Mouse (Mus musculus) spleen, postnatal 4 days (tissue): Measurements from ENCODE around the gene Acap3.
A peak's percentile ranks its signal among the peaks of the same experiment; 100 is the strongest.

Experiments
- DNase-seq, 2 experiments: peaks; one replicate each; pipeline ENCODE4 v3.0.0; 2022; ENCODE audit warnings: low spot score in 2 of 2

Gene Acap3

GRCm38 (mm10) chr4:155891551-155892001 lies at the start of gene Acap3, which contains the start of gene Pusl1:
TSS of gene Acap3 (plus strand) at chr4:155891822.
TSS of gene Pusl1 (minus strand) at chr4:155891781.
- peak; percentile 98 to 100 for DNase-seq

- DNase-seq, result no peak
These were observed 48.4 kb upstream of the Acap3 start for GRCm38 (mm10) chr4:155843231-155843630.

- DNase-seq, result peak; percentile 97 to 100
These were observed 44.6 kb upstream of the Acap3 start, which contains the start of gene Dvl1 for GRCm38 (mm10) chr4:155846871-155847578. TSS of gene Dvl1 (plus strand) at chr4:155847402.

- peak; percentile 46 to 81 for DNase-seq
These were observed 43.9 kb upstream of the Acap3 start for GRCm38 (mm10) chr4:155847591-155848352.

- DNase-seq, result no peak
These were observed 43.1 kb upstream of the Acap3 start for GRCm38 (mm10) chr4:155848434-155849095.

- no peak for DNase-seq
These were observed 42.2 kb upstream of the Acap3 start for GRCm38 (mm10) chr4:155849391-155849790.

GRCm38 (mm10) chr4:155849792-155850451 lies 41.7 kb upstream of the Acap3 start:
- no peak for DNase-seq

- no peak for DNase-seq
These were observed 40.3 kb upstream of the Acap3 start for GRCm38 (mm10) chr4:155851368-155851767.

GRCm38 (mm10) chr4:155851951-155852411 lies 39.6 kb upstream of the Acap3 start:
- no peak for DNase-seq

GRCm38 (mm10) chr4:155853421-155853820 lies 38.2 kb upstream of the Acap3 start:
- DNase-seq, result no peak

GRCm38 (mm10) chr4:155854991-155855390 lies 36.6 kb upstream of the Acap3 start:
- DNase-seq, result no peak

- no peak for DNase-seq
These were observed 35.6 kb upstream of the Acap3 start for GRCm38 (mm10) chr4:155856071-155856470.

- DNase-seq, result no peak
These were observed 34.7 kb upstream of the Acap3 start for GRCm38 (mm10) chr4:155856881-155857280.

GRCm38 (mm10) chr4:155859318-155859717 lies 32.3 kb upstream of the Acap3 start:
- peak; percentile 54 to 81 for DNase-seq

GRCm38 (mm10) chr4:155861787-155862186 lies 29.8 kb upstream of the Acap3 start:
- DNase-seq, result no peak

- DNase-seq, result no peak
These were observed 28.6 kb upstream of the Acap3 start, which contains the start of gene Tas1r3 for GRCm38 (mm10) chr4:155863001-155863400. TSS of gene Tas1r3 (minus strand) at chr4:155863362.

- DNase-seq, result no peak
These were observed 22.9 kb upstream of the Acap3 start for GRCm38 (mm10) chr4:155868614-155869298.

- peak; percentile 97 to 98 for DNase-seq
These were observed 22.1 kb upstream of the Acap3 start, which contains the start of the genes Cptp and Ints11 for GRCm38 (mm10) chr4:155869317-155870033. TSS of gene Cptp (minus strand) at chr4:155869440. TSS of gene Ints11 (plus strand) at chr4:155869546.

GRCm38 (mm10) chr4:155871404-155871803 lies 20.2 kb upstream of the Acap3 start:
- DNase-seq, result no peak

GRCm38 (mm10) chr4:155883587-155883986 lies 8.0 kb upstream of the Acap3 start:
- no peak for DNase-seq
